Mouse (Mus musculus) central nervous system, embryonic 18 days (tissue): Measurements from ENCODE around the gene Map3k3. TPM values are rescaled to one million over a fixed set of nuclear protein-coding genes. Genes with fewer than 3 reads are reported as not detected.

Experiments
- polyA plus RNA-seq: library from polyadenylated mRNA; depleted of rRNA; stranded (reverse); fragments of >200 nt; gene quantifications from 2 replicates; pipeline ENCODE4 v1.2.3, GENCODE M21; 2012; rRNA removed

Gene Map3k3
- polyA plus RNA-seq = 28.1 and 28.5 TPM in 2 replicates

GRCm38 (mm10) chr11:106083708-106084701, at the start of gene Map3k3:
Gene Map3k3, plus strand, starts transcription at chr11:106084613.

GRCm38 (mm10) chr11:106036548-106037417, 47.6 kb upstream of the Map3k3 start, which contains the start of gene Dcaf7:
Gene Dcaf7, plus strand, starts transcription at chr11:106036872.

GRCm38 (mm10) chr11:106065923-106066571, 18.4 kb upstream of the Map3k3 start, which contains the start of gene Taco1:
Gene Taco1, plus strand, starts transcription at chr11:106066061.

GRCm38 (mm10) chr11:106160841-106161721, 76.7 kb downstream of the Map3k3 start, which contains the start of the genes Gm10840 and Limd2:
Gene Gm10840, plus strand, starts transcription at chr11:106160850.
Gene Limd2, minus strand, starts transcription at chr11:106160860.

GRCm38 (mm10) chr11:106202123-106202465, 117.7 kb downstream of the Map3k3 start, which contains the start of gene Strada:
Gene Strada, minus strand, starts transcription at chr11:106202168.

Other genes with a start within 250 kb of the Map3k3 start
- 49.3 and 50.3 TPM in 2 replicates for gene Cyb561, start 131.3 kb upstream of the Map3k3 start, polyA plus RNA-seq
- 12.2 and 13.7 TPM in 2 replicates for gene Ace, start 116.7 kb upstream of the Map3k3 start, polyA plus RNA-seq
- gene Ace3, start 89.9 kb upstream of the Map3k3 start, polyA plus RNA-seq = not detected in 2 replicates
- 1.8 and 2.1 TPM in 2 replicates for gene Kcnh6, start 76.5 kb upstream of the Map3k3 start, polyA plus RNA-seq
- gene Dcaf7, start 47.7 kb upstream of the Map3k3 start, polyA plus RNA-seq = 158 and 165 TPM in 2 replicates
- 12.3 and 13.9 TPM in 2 replicates for gene Taco1, start 18.6 kb upstream of the Map3k3 start, polyA plus RNA-seq
- not detected in 2 replicates for gene Gm10840, start 76.2 kb downstream of the Map3k3 start, polyA plus RNA-seq
- 89.2 and 92.8 TPM in 2 replicates for gene Limd2, start 76.2 kb downstream of the Map3k3 start, polyA plus RNA-seq
- 46.5 and 48.0 TPM in 2 replicates for gene Strada, start 117.6 kb downstream of the Map3k3 start, polyA plus RNA-seq
- gene Ccdc47, start 131.7 kb downstream of the Map3k3 start, polyA plus RNA-seq = 54.8 and 62.3 TPM in 2 replicates
- 49.7 and 52.5 TPM in 2 replicates for gene Ddx42, start 132.3 kb downstream of the Map3k3 start, polyA plus RNA-seq
- gene Ftsj3, start 171.5 kb downstream of the Map3k3 start, polyA plus RNA-seq = 29.1 and 31.0 TPM in 2 replicates
- gene Psmc5, start 171.5 kb downstream of the Map3k3 start, polyA plus RNA-seq = 179 and 181 TPM in 2 replicates
- gene Smarcd2, start 188.4 kb downstream of the Map3k3 start, polyA plus RNA-seq = 27.0 and 30.3 TPM in 2 replicates
- gene Tcam1, start 192.1 kb downstream of the Map3k3 start, polyA plus RNA-seq = 0.27 TPM in 2 replicates
- not detected in 2 replicates for gene Gh, start 217.3 kb downstream of the Map3k3 start, polyA plus RNA-seq
- 0.54 and 0.83 TPM in 2 replicates for gene Cd79b, start 230.1 kb downstream of the Map3k3 start, polyA plus RNA-seq